ENCODE assay signal across 22 mouse cellular contexts in the genomic region with DNA sequence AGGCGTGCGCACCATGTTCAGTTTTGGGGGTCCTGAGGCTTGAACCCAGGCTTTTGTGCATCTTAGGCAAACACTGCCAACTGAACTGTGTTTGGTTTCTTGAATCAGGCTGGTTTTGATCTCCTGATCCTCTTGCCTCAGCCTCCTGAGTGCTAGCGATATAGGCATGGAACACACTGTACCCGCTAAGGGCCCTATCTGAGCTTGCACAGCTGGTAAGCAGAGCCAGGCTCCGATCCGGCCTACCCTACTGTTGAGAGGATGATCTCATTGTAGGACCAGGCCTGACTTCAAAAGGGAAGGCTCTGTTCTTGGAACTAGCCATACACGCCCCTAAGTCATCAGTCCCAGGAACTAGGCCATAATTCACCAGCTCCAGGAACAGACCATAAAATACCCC. TPM values are rescaled to one million over a fixed set of nuclear protein-coding genes. Genes with fewer than 3 reads are reported as not detected.
DNase-seq lines count a peak whose midpoint lies in the region; ATAC-seq lines count a peak whose summit lies in the region.
"Had no signal": no experiment of that assay in that cellular context is flagged by ENCODE, and none has a peak within 500 bp of the region (broad histone marks: within the 10 kb centered on the region; RNA-seq: fewer than 3 reads in every experiment).

No protein-coding gene starts in this region.

- no peaks in the 10 kb centered on the region for H3K27me3 ChIP-seq in hindbrain, embryonic 14.5 days (ENCODE audit: control insufficient read depth, insufficient read depth, low read length)
- H3K27me3 ChIP-seq in hindbrain, embryonic 11.5 days (ENCODE audit: control insufficient read depth, insufficient read depth, low read length) = no peaks in the 10 kb centered on the region
- no peaks in the 10 kb centered on the region for H3K27me3 ChIP-seq in megakaryocyte, embryonic 14.5 days (replicated peaks)
- H3K27me3 ChIP-seq: embryonic facial prominence, embryonic 12.5 days; hindbrain, embryonic 15.5 days had no signal

- no peak overlapping the region for H3K27ac ChIP-seq in hindbrain, embryonic 14.5 days
- no peak overlapping the region for H3K27ac ChIP-seq in hindbrain, embryonic 11.5 days (ENCODE audit: low read depth, low read length)
- H3K27ac ChIP-seq: embryonic facial prominence, embryonic 12.5 days; hindbrain, embryonic 15.5 days; macrophage had no signal

- H3K4me2 ChIP-seq in hindbrain, embryonic 14.5 days (replicated peaks) = 0 out of 2 replicates have a peak overlapping the region, but pooled peaks have one; percentile 9
- no peak overlapping the region for H3K4me2 ChIP-seq in hindbrain, embryonic 11.5 days (replicated peaks; ENCODE audit: low read depth, low read length)
- H3K4me2 ChIP-seq: embryonic facial prominence, embryonic 12.5 days; heart, embryonic 11.5 days had no signal

- no peak for ATAC-seq in hindbrain, embryonic 14.5 days (ENCODE audit: low FRiP score)
- no peak for ATAC-seq in hindbrain, embryonic 11.5 days (ENCODE audit: low FRiP score)
- ATAC-seq in megakaryocyte, adult 5-6 weeks (ENCODE audit: poor library complexity, severe bottlenecking) = no peak
- ATAC-seq: lung, postnatal 0 days had no signal

- peaks cover 31% of the 10 kb centered on the region for H3K36me3 ChIP-seq in hindbrain, embryonic 14.5 days (replicated peaks; ENCODE audit: control insufficient read depth, insufficient read depth)
- peaks cover 2% of the 10 kb centered on the region; the same call in 1 of the 2 replicates for H3K36me3 ChIP-seq in hindbrain, embryonic 11.5 days (ENCODE audit: control insufficient read depth, insufficient read depth, low read length)
- H3K36me3 ChIP-seq in megakaryocyte, embryonic 14.5 days (replicated peaks; ENCODE audit: low read length) = peaks cover 49% of the 10 kb centered on the region

- DNase-seq in hindbrain, embryonic 14.5 days (ENCODE audit: low spot score) = no peak
- no peak for DNase-seq in hindbrain, embryonic 11.5 days (ENCODE audit: low spot score)
- peak; percentile 41 for DNase-seq in 3T3-L1 (ENCODE audit: low read depth, low spot score)
- DNase-seq in c-Kit-positive CD71-positive TER-119-positive erythroid progenitor cells, embryonic 14.5 days (ENCODE audit: low spot score) = peak; percentile 46
- DNase-seq in gastrocnemius, postnatal 10 days = no peak
- DNase-seq: adrenal gland, adult 2 months; cerebellum, adult 2 months; cerebellum, postnatal 25 days; heart, postnatal 14 days; kidney, adult 2 months; kidney, postnatal 14 days; midbrain, embryonic 14.5 days; right cerebral cortex, postnatal 14 days; thymus, postnatal 36 days had no signal

- no peaks in the 10 kb centered on the region for H3K9me3 ChIP-seq in hindbrain, embryonic 14.5 days (ENCODE audit: control insufficient read depth, low read length)
- H3K9me3 ChIP-seq in hindbrain, embryonic 11.5 days (ENCODE audit: control insufficient read depth, low read length) = no peaks in the 10 kb centered on the region
- no peaks in the 10 kb centered on the region for H3K9me3 ChIP-seq in megakaryocyte, embryonic 14.5 days
- H3K9me3 ChIP-seq: embryonic facial prominence, embryonic 12.5 days; hindbrain, embryonic 15.5 days had no signal

- WGBS in hindbrain, embryonic 14.5 days = 94% methylated on average over 7 of the region's 7 CpGs
- WGBS in hindbrain, embryonic 11.5 days = 92% methylated on average over 7 of the region's 7 CpGs

- peaks cover 14% of the 10 kb centered on the region for H3K4me1 ChIP-seq in hindbrain, embryonic 14.5 days (replicated peaks; ENCODE audit: control insufficient read depth, insufficient read depth, low read length)
- H3K4me1 ChIP-seq in hindbrain, embryonic 11.5 days (replicated peaks; ENCODE audit: control insufficient read depth, insufficient read depth, low read length) = peaks cover 4% of the 10 kb centered on the region
- peaks cover 45% of the 10 kb centered on the region for H3K4me1 ChIP-seq in megakaryocyte, embryonic 14.5 days

- no peak overlapping the region for H3K9ac ChIP-seq in hindbrain, embryonic 14.5 days
- H3K9ac ChIP-seq in hindbrain, embryonic 11.5 days (ENCODE audit: low read depth, low read length) = no peak overlapping the region
- H3K9ac ChIP-seq: embryonic facial prominence, embryonic 12.5 days had no signal

- no peak overlapping the region for H3K4me3 ChIP-seq in hindbrain, embryonic 14.5 days (replicated peaks; ENCODE audit: low read length)
- H3K4me3 ChIP-seq in hindbrain, embryonic 11.5 days (ENCODE audit: low read depth, low read length) = no peak overlapping the region
- H3K4me3 ChIP-seq in megakaryocyte, embryonic 14.5 days (replicated peaks) = peak overlapping the region; percentile 38
- H3K4me3 ChIP-seq: embryonic facial prominence, embryonic 12.5 days; hindbrain, embryonic 15.5 days had no signal

RNA-seq across cellular contexts. Expression of gene Ntmt1, which starts 2.9 kb away (rescaled TPM):
- 102 and 103 TPM in 2 replicates for polyA plus RNA-seq in hindbrain, embryonic 14.5 days (2014; fragmentation: Nextera tagmentation; extraction: Ambion mirVana)
- polyA plus RNA-seq in hindbrain, embryonic 11.5 days (2014; fragmentation: Nextera tagmentation; extraction: Ambion mirVana) = 108 and 110 TPM in 2 replicates
- 10.3 and 36.9 TPM in 2 replicates for polyA plus RNA-seq in megakaryocyte, embryonic 14.5 days (2012; ENCODE audit: insufficient read depth, low replicate concordance)
- total RNA-seq in megakaryocyte, adult 5-6 weeks (2015) = 4.1 and 9.5 TPM in 2 replicates
- total RNA-seq in megakaryocyte, adult 5-6 weeks (2017) = 7.9 TPM in 2 replicates
- 10 to 100 TPM; 20.1 to 22.8 TPM for total RNA-seq in gastrocnemius, postnatal 10 days (2021)

RNA-seq across cellular contexts. Expression of gene 1700001O22Rik, which starts 7.1 kb away (rescaled TPM):
- polyA plus RNA-seq in hindbrain, embryonic 14.5 days (2014; fragmentation: Nextera tagmentation; extraction: Ambion mirVana) = 0.87 and 2.1 TPM in 2 replicates
- 2.7 and 4.0 TPM in 2 replicates for polyA plus RNA-seq in hindbrain, embryonic 11.5 days (2014; fragmentation: Nextera tagmentation; extraction: Ambion mirVana)
- polyA plus RNA-seq in megakaryocyte, embryonic 14.5 days (2012; ENCODE audit: insufficient read depth, low replicate concordance) = not detected in 2 replicates
- total RNA-seq in megakaryocyte, adult 5-6 weeks (2015) = not detected in 2 replicates
- 0.45 TPM in 1 of 2 replicates, not detected in the other for total RNA-seq in megakaryocyte, adult 5-6 weeks (2017)
- total RNA-seq in gastrocnemius, postnatal 10 days (2021) = 1 to 10 TPM in 1 of 2 experiments, under 1 TPM in 1; 0.33 to 1.1 TPM
- polyA plus RNA-seq: macrophage had no signal

RNA-seq across cellular contexts. Expression of gene Asb6, which starts 19.6 kb away (rescaled TPM):
- 37.6 and 39.3 TPM in 2 replicates for polyA plus RNA-seq in hindbrain, embryonic 14.5 days (2014; fragmentation: Nextera tagmentation; extraction: Ambion mirVana)
- 26.0 and 28.5 TPM in 2 replicates for polyA plus RNA-seq in hindbrain, embryonic 11.5 days (2014; fragmentation: Nextera tagmentation; extraction: Ambion mirVana)
- 14.8 and 21.5 TPM in 2 replicates for polyA plus RNA-seq in megakaryocyte, embryonic 14.5 days (2012; ENCODE audit: insufficient read depth, low replicate concordance)
- total RNA-seq in megakaryocyte, adult 5-6 weeks (2015) = 4.3 and 6.1 TPM in 2 replicates
- total RNA-seq in megakaryocyte, adult 5-6 weeks (2017) = 12.6 and 17.1 TPM in 2 replicates
- 1 to 10 TPM; 8.9 to 9.0 TPM for total RNA-seq in gastrocnemius, postnatal 10 days (2021)

RNA-seq across cellular contexts. Expression of gene Prrx2, which starts 24.2 kb away (rescaled TPM):
- 3.7 and 3.9 TPM in 2 replicates for polyA plus RNA-seq in hindbrain, embryonic 14.5 days (2014; fragmentation: Nextera tagmentation; extraction: Ambion mirVana)
- 36.7 and 39.7 TPM in 2 replicates for polyA plus RNA-seq in hindbrain, embryonic 11.5 days (2014; fragmentation: Nextera tagmentation; extraction: Ambion mirVana)
- not detected in 2 replicates for polyA plus RNA-seq in megakaryocyte, embryonic 14.5 days (2012; ENCODE audit: insufficient read depth, low replicate concordance)
- not detected in 2 replicates for total RNA-seq in megakaryocyte, adult 5-6 weeks (2015)
- not detected in 2 replicates for total RNA-seq in megakaryocyte, adult 5-6 weeks (2017)
- 1 to 10 TPM; 4.3 to 4.8 TPM for total RNA-seq in gastrocnemius, postnatal 10 days (2021)
- total RNA-seq: MEL had no signal
- polyA plus RNA-seq: macrophage had no signal

Comparison
In these comparisons a context has a peak if more than half of its experiments do, and no peak if none do; other contexts are left out.
1. DNase-seq: peak in 3T3-L1 (single experiment) and c-Kit-positive CD71-positive TER-119-positive erythroid progenitor cells, embryonic 14.5 days (single experiment); none in hindbrain, embryonic 14.5 days (single experiment), hindbrain, embryonic 11.5 days (single experiment) and gastrocnemius, postnatal 10 days (single experiment).